Comparison of ENCODE assay signal across 26 mouse cellular contexts in genomic region chr1:177016729-177017128, GRCm38 (mm10).
DNase-seq lines count a peak whose midpoint lies in the region; ATAC-seq and TF ChIP-seq lines count a peak whose summit lies in the region.
"Had no signal": no experiment of that assay in that cellular context is flagged by ENCODE, and none has a peak within 500 bp of the region (broad histone marks: within the 10 kb centered on the region; RNA-seq: fewer than 3 reads in every experiment).

No protein-coding gene starts in this region.

- ATAC-seq in forebrain, embryonic 14.5 days = no peak
- no peak for ATAC-seq in forebrain, postnatal 0 days
- ATAC-seq: activated CD4-positive, CD25-positive, alpha-beta regulatory T cell, adult 4 months; hindbrain, embryonic 16.5 days; intestine, embryonic 16.5 days; lung, postnatal 0 days had no signal

- no peak overlapping the region for H3K4me2 ChIP-seq in forebrain, embryonic 14.5 days (ENCODE audit: low read length)
- H3K4me2 ChIP-seq in forebrain, postnatal 0 days (ENCODE audit: low read depth) = no peak overlapping the region
- H3K4me2 ChIP-seq: heart, embryonic 13.5 days; limb, embryonic 15.5 days; liver, embryonic 13.5 days; neural tube, embryonic 12.5 days had no signal

- H3K4me3 ChIP-seq in layer of hippocampus, adult 2 months = no peak overlapping the region
- H3K4me3 ChIP-seq in forebrain, embryonic 14.5 days (ENCODE audit: low read depth, low read length) = no peak overlapping the region
- no peak overlapping the region for H3K4me3 ChIP-seq in forebrain, postnatal 0 days (ENCODE audit: low read depth, low read length)
- H3K4me3 ChIP-seq in cerebellum, adult 2 months (replicated peaks; ENCODE audit: insufficient read depth, low read depth, low read length) = no peak overlapping the region
- H3K4me3 ChIP-seq: heart, embryonic 13.5 days; limb, embryonic 15.5 days; liver, embryonic 13.5 days; neural tube, embryonic 12.5 days had no signal

- no peak for DNase-seq in layer of hippocampus, adult 2 months (ENCODE audit: low spot score in 2 of 2)
- DNase-seq in layer of hippocampus, postnatal 10 days (ENCODE audit: low spot score in 2 of 2) = no peak
- no peak for DNase-seq in forebrain, embryonic 14.5 days (ENCODE audit: low spot score)
- DNase-seq in forebrain, postnatal 0 days = no peak
- no peak for DNase-seq in adrenal gland, adult 18-20 months (ENCODE audit: low spot score in 2 of 2)
- DNase-seq in cerebellum, adult 2 months = no peak
- DNase-seq: adrenal gland, adult 8-10 months; cerebellum, adult 8-10 months; cerebellum, postnatal 36 days; heart, postnatal 10 days; kidney, adult 9 months; kidney, postnatal 10 days; layer of hippocampus, adult 9-11 months; liver, embryonic 13.5 days; lung, adult 18-20 months; lung, postnatal 4 days; midbrain, embryonic 14.5 days; thymus, adult 2 months had no signal

- no peaks in the 10 kb centered on the region for H3K27me3 ChIP-seq in forebrain, embryonic 14.5 days (replicated peaks; ENCODE audit: control insufficient read depth, insufficient read depth, low read length)
- H3K27me3 ChIP-seq in forebrain, postnatal 0 days (ENCODE audit: insufficient read depth, low read length) = no peaks in the 10 kb centered on the region
- H3K27me3 ChIP-seq in cerebellum, adult 2 months (ENCODE audit: control insufficient read depth, insufficient read depth, low read length) = no peaks in the 10 kb centered on the region
- H3K27me3 ChIP-seq: CH12.LX; heart, embryonic 13.5 days; limb, embryonic 15.5 days; liver, embryonic 13.5 days; neural tube, embryonic 12.5 days had no signal

- H3K27ac ChIP-seq in layer of hippocampus, adult 2 months = peak overlapping the region; percentile 80; the same call in 1 of the 2 replicates
- H3K27ac ChIP-seq in forebrain, embryonic 14.5 days (ENCODE audit: low read depth, low read length) = peak overlapping the region; percentile 4
- H3K27ac ChIP-seq in forebrain, postnatal 0 days (ENCODE audit: low read depth, low read length) = peak overlapping the region; percentile 62
- no peak overlapping the region for H3K27ac ChIP-seq in cerebellum, adult 2 months (ENCODE audit: insufficient read depth, low read length)
- H3K27ac ChIP-seq: heart, embryonic 13.5 days; limb, embryonic 15.5 days; liver, embryonic 13.5 days; neural tube, embryonic 12.5 days had no signal

- peaks cover 19% of the 10 kb centered on the region; the same call in 1 of the 2 replicates for H3K36me3 ChIP-seq in forebrain, embryonic 14.5 days (ENCODE audit: control insufficient read depth, insufficient read depth, low read length)
- H3K36me3 ChIP-seq in forebrain, postnatal 0 days (ENCODE audit: insufficient read depth) = peaks cover 6% of the 10 kb centered on the region; the same call in 1 of the 2 replicates
- H3K36me3 ChIP-seq: heart, embryonic 13.5 days; limb, embryonic 15.5 days; liver, embryonic 13.5 days had no signal

- H3K9ac ChIP-seq in forebrain, embryonic 14.5 days (ENCODE audit: low read length) = no peak overlapping the region
- no peak overlapping the region; the same call in 1 of the 2 replicates for H3K9ac ChIP-seq in forebrain, postnatal 0 days
- H3K9ac ChIP-seq: heart, embryonic 13.5 days; limb, embryonic 15.5 days; liver, embryonic 13.5 days; neural tube, embryonic 12.5 days had no signal

- WGBS in forebrain, embryonic 14.5 days = 91% methylated on average over 2 of the region's 2 CpGs
- WGBS in forebrain, postnatal 0 days = 81% methylated on average over 2 of the region's 2 CpGs
- 85% methylated on average over 2 of the region's 2 CpGs for WGBS in cerebellum, adult 2 months

- no peak for TF ChIP-seq POLR2A in cerebellum, adult 2 months (IDR thresholded peaks at IDR 0.05; ENCODE audit: borderline replicate concordance, insufficient read depth, low read length)

- peaks cover 12% of the 10 kb centered on the region for H3K4me1 ChIP-seq in forebrain, embryonic 14.5 days (ENCODE audit: control insufficient read depth, insufficient read depth, low read length)
- peaks cover 6% of the 10 kb centered on the region for H3K4me1 ChIP-seq in forebrain, postnatal 0 days (ENCODE audit: insufficient read depth)
- H3K4me1 ChIP-seq in cerebellum, adult 2 months (ENCODE audit: control insufficient read depth, insufficient read depth, low read length) = peaks cover 23% of the 10 kb centered on the region

- TF ChIP-seq CTCF in layer of hippocampus, adult 2 months (conservative IDR thresholded peaks at IDR 0.05) = no peak
- no peak for TF ChIP-seq CTCF in forebrain, postnatal 0 days (IDR thresholded peaks at IDR 0.05; ENCODE audit: low read depth)
- no peak for TF ChIP-seq CTCF in cerebellum, adult 2 months (IDR thresholded peaks at IDR 0.05; ENCODE audit: borderline replicate concordance, insufficient read depth, low read depth, low read length)

- no peaks in the 10 kb centered on the region for H3K9me3 ChIP-seq in forebrain, embryonic 14.5 days (replicated peaks; ENCODE audit: control insufficient read depth, low read length)
- no peaks in the 10 kb centered on the region for H3K9me3 ChIP-seq in forebrain, postnatal 0 days (ENCODE audit: low read length)
- H3K9me3 ChIP-seq: heart, embryonic 13.5 days; limb, embryonic 15.5 days; liver, embryonic 13.5 days; neural tube, embryonic 12.5 days had no signal
